Mouse (Mus musculus): ENCODE measurements around the gene Plekhg1. TPM values are rescaled to one million over a fixed set of nuclear protein-coding genes. Genes with fewer than 3 reads are reported as not detected.

The Plekhg1 gene
- total and polyA plus RNA-seq, 3 experiments = 3.6 to 11.0 (median 7.6) TPM

GRCm38 (mm10) chr10:3858961-3859714, 119.0 kb downstream of the Plekhg1 start:
- peaks cover 3% of the 10 kb centered on the region for H3K36me3 ChIP-seq (ENCODE audit: control insufficient read depth, insufficient read depth, low read length)
- WGBS = 43% methylated on average over 11 of the region's 11 CpGs
- H3K79me2 ChIP-seq (replicated peaks; ENCODE audit: control insufficient read depth, insufficient read depth, low read length) = no peaks in the 10 kb centered on the region
- no peaks in the 10 kb centered on the region for H3K27me3 ChIP-seq (ENCODE audit: control insufficient read depth, insufficient read depth, low read length)
- peaks cover 8% of the 10 kb centered on the region for H3K4me1 ChIP-seq (ENCODE audit: control insufficient read depth, insufficient read depth, low read length)
- no peak overlapping the region for H3K27ac ChIP-seq
- peak; percentile 53 to 54 for DNase-seq
- H3K4me3 ChIP-seq = no peak overlapping the region
- TF ChIP-seq POLR2A (IDR thresholded peaks at IDR 0.05; ENCODE audit: insufficient read depth, low read depth, low read length) (no peak), CTCF (IDR thresholded peaks at IDR 0.05) (no peak), EP300 (IDR thresholded peaks at IDR 0.05; ENCODE audit: insufficient read depth, low read depth, low read length) (no peak)
- intact Hi-C loops (cut with DNase I) = no loop called here
- no peak overlapping the region for H3K9ac ChIP-seq (ENCODE audit: low read depth, low read length)

- intact Hi-C loops (cut with DNase I) = no loop called here
- no peak overlapping the region for H3K9ac ChIP-seq (ENCODE audit: low read depth, low read length)
- TF ChIP-seq CTCF (IDR thresholded peaks at IDR 0.05) = no peak
- TF ChIP-seq EP300 (IDR thresholded peaks at IDR 0.05; ENCODE audit: insufficient read depth, low read depth, low read length) = no peak
- TF ChIP-seq POLR2A (IDR thresholded peaks at IDR 0.05; ENCODE audit: insufficient read depth, low read depth, low read length) = no peak
- no peak overlapping the region for H3K27ac ChIP-seq
- DNase-seq = no peak
- 52% methylated on average over 12 of the region's 12 CpGs for WGBS
- no peak overlapping the region for H3K4me3 ChIP-seq
- peaks cover 6% of the 10 kb centered on the region for H3K4me1 ChIP-seq (ENCODE audit: control insufficient read depth, insufficient read depth, low read length)
- H3K36me3 ChIP-seq (ENCODE audit: control insufficient read depth, insufficient read depth, low read length) = peaks cover 4% of the 10 kb centered on the region
- no peaks in the 10 kb centered on the region for H3K27me3 ChIP-seq (ENCODE audit: control insufficient read depth, insufficient read depth, low read length)
- no peaks in the 10 kb centered on the region; the same call in 1 of the 2 replicates for H3K79me2 ChIP-seq (replicated peaks; ENCODE audit: control insufficient read depth, insufficient read depth, low read length)
These were observed 123.4 kb downstream of the Plekhg1 start for GRCm38 (mm10) chr10:3863411-3864195.

DNA sequence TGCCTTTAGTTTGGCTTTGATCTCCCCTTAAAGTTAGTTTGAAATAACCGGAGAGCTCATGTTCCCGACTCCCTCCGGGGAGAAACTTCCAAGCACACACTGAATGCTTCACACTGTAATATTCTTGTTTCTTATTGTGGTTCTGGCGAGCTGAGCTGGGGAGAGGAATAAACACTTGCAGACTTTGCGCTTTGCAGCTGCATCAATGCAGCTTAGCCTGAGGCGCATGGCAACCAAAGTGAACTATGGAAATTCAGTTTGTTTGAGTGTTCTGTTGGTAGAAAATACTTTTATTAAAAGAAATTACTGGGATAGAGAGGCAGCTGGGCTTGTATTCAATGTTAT, 124.0 kb downstream of the Plekhg1 start:
- Histone ChIP-seq H3K27ac (no peak overlapping the region), H3K4me3 (no peak overlapping the region), H3K9ac (ENCODE audit: low read depth, low read length) (no peak overlapping the region), H3K4me1 (ENCODE audit: control insufficient read depth, insufficient read depth, low read length) (peaks cover 3% of the 10 kb centered on the region), H3K79me2 (replicated peaks; ENCODE audit: control insufficient read depth, insufficient read depth, low read length) (no peaks in the 10 kb centered on the region; the same call in 1 of the 2 replicates), H3K27me3 (ENCODE audit: control insufficient read depth, insufficient read depth, low read length) (no peaks in the 10 kb centered on the region), H3K36me3 (ENCODE audit: control insufficient read depth, insufficient read depth, low read length) (peaks cover 4% of the 10 kb centered on the region)
- intact Hi-C loops (cut with DNase I) = no loop called here
- 74% methylated on average over 6 of the region's 6 CpGs for WGBS
- DNase-seq = no peak
- TF ChIP-seq CTCF (IDR thresholded peaks at IDR 0.05) (no peak), POLR2A (IDR thresholded peaks at IDR 0.05; ENCODE audit: insufficient read depth, low read depth, low read length) (no peak), EP300 (IDR thresholded peaks at IDR 0.05; ENCODE audit: insufficient read depth, low read depth, low read length) (no peak)

- no peak overlapping the region for H3K4me3 ChIP-seq
- H3K9ac ChIP-seq (ENCODE audit: low read depth, low read length) = no peak overlapping the region
- no peak overlapping the region for H3K27ac ChIP-seq
- intact Hi-C loops (cut with DNase I) = no loop called here
- no peaks in the 10 kb centered on the region for H3K27me3 ChIP-seq (ENCODE audit: control insufficient read depth, insufficient read depth, low read length)
- DNase-seq = no peak
- TF ChIP-seq CTCF (IDR thresholded peaks at IDR 0.05) (0 out of 2 replicates have a peak, but pooled peaks have one; percentile 11), POLR2A (IDR thresholded peaks at IDR 0.05; ENCODE audit: insufficient read depth, low read depth, low read length) (no peak)
- H3K36me3 ChIP-seq (ENCODE audit: control insufficient read depth, insufficient read depth, low read length) = peaks cover 4% of the 10 kb centered on the region
- no peaks in the 10 kb centered on the region; the same call in none of the 2 replicates for H3K79me2 ChIP-seq (replicated peaks; ENCODE audit: control insufficient read depth, insufficient read depth, low read length)
- peaks cover 3% of the 10 kb centered on the region for H3K4me1 ChIP-seq (ENCODE audit: control insufficient read depth, insufficient read depth, low read length)
These were observed 127.1 kb downstream of the Plekhg1 start for GRCm38 (mm10) chr10:3867298-3867697.

DNA sequence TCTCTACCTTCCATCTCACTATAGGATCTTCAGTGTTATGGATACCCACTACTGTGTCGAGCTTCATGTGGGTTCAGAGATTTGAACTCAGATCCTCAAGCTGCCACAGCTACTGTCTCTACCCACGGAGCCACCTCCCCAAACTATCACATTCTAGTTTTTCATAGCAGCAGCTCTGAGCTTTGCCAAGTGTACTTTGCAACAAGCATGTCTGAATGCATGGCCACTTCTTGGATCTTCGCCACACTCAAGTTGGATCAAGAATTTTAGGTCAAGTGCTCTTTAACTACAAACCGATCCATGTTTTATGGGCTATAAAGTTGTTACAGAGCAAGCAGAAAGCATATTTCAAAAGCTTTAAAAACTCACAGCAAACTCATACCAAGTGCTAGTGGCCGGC, 130.7 kb downstream of the Plekhg1 start:
- WGBS = 69% methylated on average over 5 of the region's 5 CpGs
- H3K4me1 ChIP-seq (ENCODE audit: control insufficient read depth, insufficient read depth, low read length) = no peaks in the 10 kb centered on the region
- no peak overlapping the region for H3K27ac ChIP-seq
- DNase-seq = no peak
- no peaks in the 10 kb centered on the region for H3K27me3 ChIP-seq (ENCODE audit: control insufficient read depth, insufficient read depth, low read length)
- H3K79me2 ChIP-seq (replicated peaks; ENCODE audit: control insufficient read depth, insufficient read depth, low read length) = no peaks in the 10 kb centered on the region; the same call in 1 of the 2 replicates
- no peak for TF ChIP-seq POLR2A (IDR thresholded peaks at IDR 0.05; ENCODE audit: insufficient read depth, low read depth, low read length)
- no peak for TF ChIP-seq CTCF (IDR thresholded peaks at IDR 0.05)
- no peak for TF ChIP-seq EP300 (IDR thresholded peaks at IDR 0.05; ENCODE audit: insufficient read depth, low read depth, low read length)
- intact Hi-C loops (cut with DNase I) = no loop called here
- H3K9ac ChIP-seq (ENCODE audit: low read depth, low read length) = no peak overlapping the region
- H3K4me3 ChIP-seq = no peak overlapping the region
- no peaks in the 10 kb centered on the region for H3K36me3 ChIP-seq (ENCODE audit: control insufficient read depth, insufficient read depth, low read length)

- Histone ChIP-seq H3K27ac (no peak overlapping the region), H3K79me2 (replicated peaks; ENCODE audit: control insufficient read depth, insufficient read depth, low read length) (no peaks in the 10 kb centered on the region; the same call in 1 of the 2 replicates), H3K9ac (ENCODE audit: low read depth, low read length) (no peak overlapping the region), H3K36me3 (ENCODE audit: control insufficient read depth, insufficient read depth, low read length) (peaks cover under 1% of the 10 kb centered on the region), H3K4me1 (ENCODE audit: control insufficient read depth, insufficient read depth, low read length) (peaks cover 4% of the 10 kb centered on the region; the same call in 1 of the 2 replicates), H3K4me3 (no peak overlapping the region), H3K27me3 (ENCODE audit: control insufficient read depth, insufficient read depth, low read length) (no peaks in the 10 kb centered on the region)
- DNase-seq = no peak
- TF ChIP-seq EP300 (IDR thresholded peaks at IDR 0.05; ENCODE audit: insufficient read depth, low read depth, low read length) = no peak
- no peak for TF ChIP-seq CTCF (IDR thresholded peaks at IDR 0.05)
- intact Hi-C loops (cut with DNase I) = no loop called here
- 95% methylated on average over 6 of the region's 6 CpGs for WGBS
These were observed 133.3 kb downstream of the Plekhg1 start for GRCm38 (mm10) chr10:3873467-3873866.
